Mouse (Mus musculus): ENCODE results near the gene Pdik1l. TPM values are rescaled to one million over a fixed set of nuclear protein-coding genes. Genes with fewer than 3 reads are reported as not detected.
"Not testable (repeated sequence)": the region's sequence is repeated elsewhere in the genome, so short reads cannot be mapped to it uniquely, and the experiment has no call there.

Pdik1l gene
- total RNA-seq, 2 experiments from 2014 or later, result 11.8 to 12.2 TPM

DNA sequence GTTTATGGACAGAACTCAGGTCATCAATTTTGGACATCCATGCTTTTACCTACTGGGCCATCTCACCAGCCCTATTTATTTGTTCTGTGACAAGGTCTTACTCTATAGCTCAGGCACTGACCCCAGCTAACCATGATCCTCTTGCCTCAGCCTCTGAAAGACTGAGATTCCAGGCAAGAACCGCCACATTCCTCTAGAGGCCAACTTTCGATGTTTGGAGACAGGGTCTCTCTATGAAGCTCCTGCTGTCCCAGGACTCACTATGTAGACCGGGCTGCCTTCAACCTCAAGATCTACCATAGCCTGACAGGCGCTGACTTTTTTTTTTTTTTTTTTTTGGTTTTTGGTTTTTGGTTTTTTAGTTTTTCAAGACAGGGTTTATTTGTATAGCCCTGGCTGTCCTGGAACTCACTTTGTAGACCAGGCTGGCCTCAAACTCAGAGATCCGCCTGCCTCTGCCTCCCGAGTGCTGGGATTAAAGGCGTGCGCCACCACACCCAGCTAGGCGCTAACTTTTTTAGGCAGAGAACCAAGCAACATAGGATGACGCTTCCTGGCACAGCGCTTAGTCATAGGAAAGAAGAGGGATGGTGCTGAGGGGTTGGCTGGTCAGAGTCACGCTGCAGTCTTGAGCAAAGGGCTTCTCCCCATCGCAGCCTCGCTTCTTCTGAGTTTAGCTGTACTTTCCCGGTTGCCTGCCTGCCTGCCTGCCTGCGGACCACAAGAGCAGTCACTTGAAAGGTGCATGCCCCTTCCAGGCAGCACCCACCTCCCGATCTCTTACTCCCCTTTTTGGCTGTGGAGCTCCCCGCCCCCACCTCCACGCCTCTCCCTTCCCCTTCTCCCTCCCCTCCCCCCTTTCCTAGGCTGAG, 11.2 kb upstream of the Pdik1l start:
- no peak for DNase-seq

DNA sequence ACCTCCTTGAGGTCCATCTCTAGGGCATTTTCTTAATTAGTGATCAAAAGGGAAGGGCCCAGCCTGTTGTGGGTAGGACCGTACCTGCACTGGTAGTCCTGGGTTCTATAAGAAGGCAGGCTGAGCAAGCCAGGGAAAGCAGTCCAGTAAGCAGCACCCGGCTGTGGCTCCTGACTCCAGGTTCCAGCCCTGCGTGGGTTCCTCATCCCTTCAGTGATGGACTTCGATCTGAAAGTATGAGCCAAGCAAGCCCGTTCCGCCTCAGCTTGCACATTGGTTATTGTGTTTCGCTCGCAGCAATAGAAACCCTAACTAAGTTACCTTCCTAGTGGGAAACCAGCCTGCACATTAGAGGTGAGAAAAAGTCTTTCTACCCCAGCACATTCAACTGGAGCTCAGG, 9.7 kb upstream of the Pdik1l start:
- DNase-seq, result no peak

DNA sequence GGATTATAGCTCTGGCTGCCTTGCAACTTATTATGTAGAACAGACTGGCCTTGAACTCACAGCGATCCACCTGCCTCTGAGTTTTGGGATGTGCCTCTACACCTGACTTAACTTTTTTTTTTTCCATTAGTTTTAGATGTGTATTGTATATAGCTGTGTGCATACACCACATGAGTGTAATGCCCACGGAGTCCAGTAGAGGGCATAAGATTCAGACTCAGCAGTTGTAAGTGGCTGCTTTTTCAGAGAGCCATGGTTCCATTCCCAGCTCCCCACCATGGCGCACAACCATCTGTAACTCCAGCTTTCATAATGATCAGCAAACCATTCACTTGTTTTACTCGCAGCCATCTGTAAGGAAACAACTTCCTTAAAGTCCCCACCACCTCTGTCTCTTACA, 8.8 kb upstream of the Pdik1l start:
- no peak for DNase-seq

DNA sequence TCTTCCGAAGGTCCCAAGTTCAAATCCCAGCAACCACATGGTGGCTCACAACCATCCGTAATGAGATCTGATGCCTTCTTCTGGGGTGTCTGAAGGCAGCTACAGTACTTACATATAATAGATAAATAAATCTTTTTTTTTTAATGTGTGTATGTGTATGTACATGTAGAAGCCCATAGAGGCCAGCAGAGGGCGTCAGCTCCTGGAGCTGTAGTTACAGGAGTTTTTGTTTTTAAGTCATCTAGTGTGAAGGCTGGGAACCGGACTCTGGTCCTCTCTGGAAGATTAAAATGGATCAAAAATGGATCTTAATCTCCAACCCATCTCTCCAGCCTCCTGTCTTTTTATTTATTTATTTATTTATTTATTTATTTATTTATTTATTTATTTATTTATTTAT, 8.4 kb upstream of the Pdik1l start:
- not testable (repeated sequence) for DNase-seq

DNA sequence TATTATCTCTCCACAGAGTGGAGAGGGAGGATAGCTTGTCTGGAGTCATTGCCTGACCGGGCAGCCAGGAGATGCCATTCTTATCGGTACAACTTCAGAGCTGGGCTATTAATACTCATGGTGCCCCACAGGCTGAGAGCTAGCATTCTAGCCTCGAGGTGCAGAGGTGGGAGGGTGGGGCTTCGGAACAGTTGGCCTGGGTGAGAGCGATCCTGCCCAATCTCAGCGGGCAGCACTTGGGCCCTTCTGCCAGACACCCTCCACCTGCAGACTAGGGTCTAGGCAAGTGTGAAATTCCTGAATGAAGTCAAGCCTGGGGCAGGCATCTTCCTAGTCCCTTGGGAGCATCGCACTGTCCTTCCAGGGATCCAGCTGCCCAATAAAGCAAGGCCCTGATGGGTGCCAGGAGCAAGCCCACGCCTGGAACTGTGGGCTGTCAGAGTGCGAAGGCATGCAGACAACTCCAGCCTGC, 6.0 kb upstream of the Pdik1l start:
- DNase-seq, result peak; percentile 65

DNA sequence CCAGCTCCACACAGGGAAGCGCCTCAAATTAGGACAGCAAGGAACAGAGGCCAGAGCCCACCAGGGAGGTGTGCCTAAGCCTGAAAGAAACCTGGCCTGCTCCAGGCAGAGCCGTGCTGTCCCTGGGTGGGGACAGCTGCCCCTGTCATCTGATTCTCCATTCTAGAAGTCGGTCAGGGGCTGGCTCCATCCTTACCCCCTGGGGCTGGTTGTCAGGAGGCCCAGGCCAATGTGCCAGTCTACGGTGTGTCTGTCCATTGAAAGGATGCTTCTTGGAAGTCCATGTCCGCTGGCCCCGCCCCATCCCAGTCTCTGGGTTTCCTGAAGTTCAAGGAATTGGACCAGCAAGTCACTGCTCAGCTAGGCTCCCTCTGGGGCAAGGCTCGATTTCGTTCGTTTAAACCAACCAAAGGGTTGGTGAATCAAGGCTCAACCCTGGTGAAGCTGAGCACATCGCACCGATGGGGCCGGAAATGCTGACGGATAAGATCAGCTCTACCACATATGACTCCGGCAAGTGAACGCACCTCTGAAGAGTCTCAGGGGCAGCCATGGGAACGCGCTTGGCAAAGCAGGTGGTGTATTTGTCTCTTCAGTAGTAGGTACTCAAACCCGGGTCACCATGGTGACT, 5.5 kb upstream of the Pdik1l start:
- no peak for DNase-seq

DNA sequence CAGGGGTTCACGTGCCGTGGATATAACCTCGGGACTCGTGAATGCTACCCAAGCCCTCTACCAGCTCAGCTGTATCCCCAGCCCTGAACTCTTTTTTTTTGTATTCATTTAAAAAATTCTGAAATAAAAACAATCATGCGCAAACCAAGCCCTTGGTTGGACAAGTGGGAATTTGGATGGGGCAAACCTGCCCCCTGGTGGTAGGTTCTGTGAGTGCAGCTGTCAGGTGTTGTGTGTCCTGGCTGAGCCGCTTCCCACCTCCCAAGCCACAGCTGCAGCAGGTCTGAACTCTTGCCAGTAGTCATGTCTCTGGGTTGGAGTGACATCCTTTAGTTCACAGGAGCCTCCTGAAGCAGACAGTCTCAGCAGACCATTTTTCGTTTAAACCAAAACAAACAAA, 4.4 kb upstream of the Pdik1l start:
- DNase-seq, result peak; percentile 87

DNA sequence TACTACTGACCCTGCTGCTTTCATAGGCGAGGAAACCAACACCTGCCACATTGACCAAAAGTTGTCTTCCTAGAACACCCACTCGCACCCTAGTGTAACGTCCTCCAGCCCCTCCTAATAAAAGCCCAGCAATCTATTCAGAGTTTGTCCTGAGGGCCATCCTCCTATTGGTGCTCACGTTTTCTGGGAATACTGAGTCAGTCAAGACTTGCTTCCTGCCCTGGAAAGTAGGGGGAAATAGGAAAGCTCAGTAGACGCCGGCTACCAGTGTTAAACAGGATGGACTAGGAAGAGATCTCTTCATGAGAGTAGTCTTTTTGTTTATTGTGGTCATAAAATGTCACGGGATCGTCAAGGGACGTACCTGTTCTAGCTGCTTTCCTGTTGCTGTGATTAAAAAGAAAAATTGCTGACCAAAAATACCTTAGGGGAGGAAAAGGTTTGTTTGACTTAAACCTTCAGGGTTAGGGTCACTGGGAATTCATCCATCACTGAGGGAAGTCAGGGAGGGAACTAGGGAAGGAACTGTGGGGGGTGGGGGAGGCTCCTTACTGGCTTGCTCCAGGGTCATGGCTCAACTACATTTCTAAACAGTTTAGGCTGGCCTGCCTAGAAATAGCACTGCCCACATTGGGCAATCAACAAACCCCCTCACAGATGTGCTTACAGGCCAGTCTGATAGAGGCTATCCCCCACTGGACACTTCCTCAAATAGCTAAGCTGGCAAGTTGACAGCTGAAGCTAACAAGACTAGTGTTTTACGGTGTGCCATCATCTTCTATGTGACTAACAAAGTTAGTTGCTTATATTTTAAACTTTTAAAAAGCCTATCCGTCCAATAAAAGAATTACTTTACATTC, 932 bp upstream of the Pdik1l start:
- DNase-seq, result no peak

DNA sequence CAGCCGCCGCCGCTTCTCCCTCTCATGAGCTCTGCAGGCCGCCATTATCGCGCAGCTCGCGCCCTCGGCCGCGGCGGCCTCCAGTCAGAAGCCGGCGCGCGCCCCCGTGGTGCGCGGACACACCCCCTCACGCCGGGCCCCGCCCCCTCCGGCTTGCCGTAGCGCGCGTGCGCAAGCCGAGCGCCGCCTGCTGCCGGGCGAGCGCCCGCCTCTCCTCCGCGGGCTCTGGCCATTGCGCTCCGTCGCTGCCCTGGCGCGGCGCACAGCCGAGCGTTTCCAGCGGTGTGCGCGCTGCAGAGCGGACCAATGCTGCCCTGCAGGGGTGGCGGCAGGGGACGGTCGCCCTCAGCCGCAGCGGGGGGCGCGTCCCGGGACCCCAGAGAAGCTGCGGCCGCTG, 529 bp downstream of the Pdik1l start:
- peak; percentile 99 for DNase-seq

DNA sequence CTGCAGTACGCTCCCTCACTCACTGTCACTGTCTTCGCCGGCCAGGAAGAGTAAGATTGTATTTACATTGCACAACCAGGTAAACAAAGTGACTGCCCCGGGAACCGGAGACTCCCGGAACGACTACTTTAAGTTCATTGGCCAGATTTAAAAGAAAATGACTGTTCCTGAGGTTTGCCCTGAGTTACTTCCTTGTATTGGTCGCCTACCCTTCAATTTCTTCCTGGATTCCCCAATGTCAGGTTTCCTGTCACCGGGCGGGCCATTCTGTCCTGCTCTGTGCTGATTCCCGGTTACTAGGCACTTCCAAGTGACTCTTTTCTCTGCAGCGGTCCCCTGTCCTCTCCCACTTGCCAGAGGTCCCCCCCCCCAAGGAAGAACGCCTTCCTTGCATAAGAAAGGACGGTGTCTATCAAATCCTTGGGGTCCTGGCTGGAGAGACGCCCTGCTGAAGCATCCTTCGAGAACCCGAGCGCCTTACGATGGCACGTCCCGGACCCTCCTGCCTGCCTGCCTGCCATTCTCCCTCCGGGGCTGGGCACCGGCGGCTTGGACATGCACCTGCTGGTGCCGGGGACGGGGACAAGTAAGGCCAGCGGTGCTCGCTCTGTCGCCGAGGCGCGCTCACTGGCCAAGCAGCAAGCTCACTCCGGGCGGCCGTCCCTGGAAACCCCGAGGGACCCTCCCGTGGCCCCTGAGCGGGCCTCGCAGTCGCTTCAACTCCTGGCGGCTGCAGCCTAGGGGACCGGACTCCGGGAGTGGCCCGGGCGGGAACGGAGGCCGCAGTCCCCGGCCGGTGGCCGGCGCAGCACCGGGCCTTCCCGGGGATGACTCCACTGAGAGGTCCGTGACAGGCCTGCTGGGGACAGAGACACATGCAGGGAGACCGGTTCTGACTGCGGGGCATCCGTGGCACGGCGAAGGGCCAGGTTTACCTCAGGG, 1.2 kb downstream of the Pdik1l start:
- peak; percentile 58 for DNase-seq

DNA sequence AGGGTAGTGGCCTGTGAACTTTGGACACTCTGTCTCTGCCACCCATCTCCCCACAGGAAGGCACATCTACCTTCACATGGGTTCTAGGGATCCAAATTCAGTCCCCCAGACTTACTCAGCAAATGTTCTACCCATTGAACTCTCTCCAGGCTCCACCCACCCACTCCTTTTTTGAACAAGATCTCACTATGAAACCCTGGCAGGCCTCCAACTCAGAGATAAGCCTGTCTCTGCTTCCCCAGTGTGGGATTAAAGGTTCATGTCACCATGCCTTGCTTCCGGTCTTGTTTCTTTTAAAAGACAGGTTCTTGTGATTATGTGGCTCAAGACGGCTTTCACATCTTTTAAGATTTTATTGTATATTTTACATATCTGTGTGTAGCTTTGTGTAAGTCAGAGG, 2.8 kb downstream of the Pdik1l start:
- no peak for DNase-seq

DNA sequence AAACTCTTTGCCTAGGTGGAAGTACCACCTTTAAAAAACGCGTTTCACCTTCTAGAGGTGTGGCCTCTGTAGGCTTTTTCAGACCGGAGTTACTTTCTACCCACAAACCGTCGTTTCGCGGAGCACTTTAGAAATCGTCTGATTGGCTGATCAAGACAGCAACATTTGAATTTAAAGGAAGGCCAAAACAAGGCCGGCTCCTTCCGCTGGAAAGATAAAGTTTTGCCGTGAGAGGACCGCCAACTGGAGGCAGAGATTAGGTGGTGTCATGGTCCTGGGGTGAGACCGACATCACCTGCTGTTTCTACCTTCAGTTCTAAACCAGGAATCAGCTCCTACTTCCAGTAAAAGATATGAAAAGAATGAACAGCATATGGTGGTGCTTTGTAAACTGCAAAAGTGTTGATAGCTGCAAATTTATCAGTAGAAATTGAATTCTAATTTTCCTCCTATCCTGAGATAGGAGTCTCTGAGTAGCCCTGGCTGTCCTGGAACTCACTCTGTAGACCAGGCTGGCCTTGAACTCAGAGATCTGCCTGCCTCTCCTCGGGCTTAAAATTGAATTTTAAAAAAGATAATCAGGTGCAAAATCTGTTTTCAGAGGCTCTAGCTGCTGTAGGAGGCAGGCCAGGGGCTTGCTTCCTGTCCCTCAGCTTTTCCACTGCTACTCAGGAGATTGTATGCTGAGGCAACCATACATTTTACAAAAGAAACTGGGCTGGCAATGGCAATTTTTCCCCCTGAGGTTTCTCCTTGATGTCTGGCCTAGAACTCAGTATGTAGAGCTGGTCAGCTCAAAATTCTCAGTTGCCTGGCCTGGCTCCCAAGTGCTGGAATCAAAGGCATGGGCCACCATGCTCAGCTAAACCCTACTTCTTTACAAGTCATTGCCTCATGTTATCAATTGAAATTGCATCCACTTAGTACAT, 14.0 kb downstream of the Pdik1l start:
- DNase-seq, result no peak

DNA sequence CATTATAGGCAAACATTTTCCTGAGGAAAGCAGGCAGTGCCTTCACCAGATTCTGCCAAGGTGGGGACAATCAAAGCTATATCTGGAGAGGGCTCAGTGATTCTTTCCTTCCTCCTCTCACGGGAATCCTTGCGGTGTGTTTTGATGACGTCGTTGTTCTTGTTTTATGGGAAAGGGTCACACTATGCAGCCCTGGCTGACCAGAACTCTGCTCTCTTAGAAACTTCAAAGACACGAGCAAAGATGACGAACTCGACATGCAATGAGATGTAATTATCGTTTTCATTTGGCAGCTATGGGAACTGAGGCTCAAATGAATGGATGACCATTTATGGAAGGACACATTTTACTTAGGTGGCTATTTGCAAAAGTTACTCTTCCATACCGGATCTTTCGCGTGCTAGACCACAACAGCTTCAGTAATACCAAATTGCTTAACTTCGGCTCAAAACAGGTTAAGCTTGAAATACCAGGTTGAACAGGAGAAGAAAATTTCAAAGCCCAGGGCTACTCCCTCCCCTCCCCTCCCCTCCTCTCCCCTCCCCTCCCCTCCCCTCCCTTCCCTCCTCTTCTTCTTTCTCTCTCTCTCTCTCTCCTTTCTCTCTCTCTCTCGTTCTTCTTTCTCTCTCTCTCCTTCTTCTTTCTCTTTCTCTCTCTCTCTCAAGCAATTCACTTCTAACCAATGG, 14.8 kb downstream of the Pdik1l start:
- DNase-seq, result no peak

DNA sequence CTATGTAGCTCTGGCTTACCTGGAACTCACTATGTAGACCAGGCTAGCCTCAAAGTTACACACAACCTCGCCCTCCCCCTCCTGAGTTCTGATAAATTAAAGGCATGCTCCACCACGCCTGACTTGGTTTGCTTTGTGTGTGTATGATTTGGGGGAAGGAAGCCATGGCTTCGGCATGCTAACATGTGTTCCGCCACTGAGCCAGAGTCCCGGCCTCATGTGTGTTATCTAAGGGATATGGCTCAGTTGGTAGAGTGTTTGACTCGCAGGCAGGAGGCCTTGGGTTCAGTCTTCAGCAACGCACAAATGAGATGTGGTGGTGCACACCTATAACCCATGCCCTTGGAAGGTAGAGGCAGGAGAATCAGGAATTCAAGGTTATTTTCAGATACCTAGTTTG, 15.7 kb downstream of the Pdik1l start:
- no peak for DNase-seq

DNA sequence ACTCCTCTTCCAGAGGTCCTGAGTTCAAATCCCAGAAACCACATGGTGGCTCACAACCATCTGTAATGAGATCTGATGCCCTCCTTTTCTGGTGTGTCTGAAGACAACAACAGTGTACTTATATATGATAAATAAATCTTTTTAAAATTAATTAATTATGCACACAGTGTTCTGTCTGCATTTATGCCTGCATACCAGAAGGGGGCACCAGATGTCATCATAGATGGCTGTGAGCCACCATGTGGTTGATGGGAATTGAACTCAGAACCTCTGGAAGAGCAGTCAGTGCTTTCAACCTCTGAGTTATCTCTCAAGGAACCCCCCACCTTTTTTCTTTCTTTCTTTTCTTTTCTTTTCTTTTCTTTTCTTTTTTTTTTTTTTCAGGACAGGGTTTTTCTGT, 18.1 kb downstream of the Pdik1l start:
- not testable (repeated sequence) for DNase-seq

DNA sequence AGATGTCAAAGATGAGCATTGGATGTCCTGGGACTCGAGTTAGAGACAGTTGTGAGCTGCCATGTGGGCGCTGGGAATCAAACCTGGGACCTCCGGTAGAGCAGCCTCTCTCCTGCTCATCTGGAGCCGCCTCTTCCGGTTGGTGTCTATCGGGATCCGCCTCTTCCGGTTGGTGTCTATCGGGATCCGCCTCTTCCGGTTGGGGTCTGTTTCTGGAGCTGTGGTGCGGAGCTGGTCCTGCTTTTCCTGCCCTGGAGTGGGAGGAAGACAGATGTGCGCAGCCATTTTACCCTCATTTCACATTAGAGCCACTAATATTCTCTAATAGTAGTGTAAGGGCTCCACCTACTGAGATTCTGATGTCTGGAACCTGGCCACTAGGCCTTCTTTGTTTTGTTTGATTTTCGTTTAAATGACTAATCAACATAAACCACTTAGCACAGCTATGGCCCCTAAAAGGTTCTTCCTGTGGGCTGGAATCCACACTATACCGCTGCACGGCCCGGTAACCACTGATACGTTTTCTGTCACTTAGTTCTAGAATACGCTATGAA, 19.5 kb downstream of the Pdik1l start:
- DNase-seq, result no peak

DNA sequence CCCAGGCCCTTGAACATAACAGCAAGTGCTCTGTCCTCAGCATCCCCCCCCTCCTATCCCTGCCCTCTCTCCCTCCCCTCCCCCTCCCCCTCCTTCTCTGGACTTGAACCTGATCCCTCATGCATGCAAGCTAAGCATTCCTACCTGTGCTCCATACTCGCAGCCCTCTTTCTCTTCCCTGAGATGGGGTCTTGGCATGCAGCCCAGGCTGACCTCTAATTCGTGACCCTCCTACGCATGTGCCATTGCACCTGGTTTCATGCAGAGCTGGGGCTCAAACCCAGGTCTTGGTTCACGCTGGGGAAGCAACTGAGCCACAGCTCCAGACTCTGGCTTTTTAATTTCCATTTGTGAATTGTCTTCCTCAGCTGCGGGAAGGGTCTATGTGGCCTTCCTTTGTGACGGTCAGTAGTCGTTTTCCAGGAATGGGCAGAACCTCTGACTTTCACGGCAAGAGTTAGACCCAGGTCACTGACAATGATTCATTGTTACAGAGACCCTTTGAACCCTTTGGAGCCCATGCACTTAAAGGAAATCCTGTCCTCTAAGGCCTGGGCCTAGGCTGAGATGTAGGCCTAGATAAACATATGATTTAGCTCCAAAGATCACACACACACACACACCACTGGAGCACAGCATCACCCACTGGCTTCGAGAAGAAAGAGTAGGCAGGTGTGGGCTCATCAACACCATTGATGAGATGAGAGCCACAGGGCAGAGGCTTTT, 21.7 kb downstream of the Pdik1l start:
- no peak for DNase-seq

DNA sequence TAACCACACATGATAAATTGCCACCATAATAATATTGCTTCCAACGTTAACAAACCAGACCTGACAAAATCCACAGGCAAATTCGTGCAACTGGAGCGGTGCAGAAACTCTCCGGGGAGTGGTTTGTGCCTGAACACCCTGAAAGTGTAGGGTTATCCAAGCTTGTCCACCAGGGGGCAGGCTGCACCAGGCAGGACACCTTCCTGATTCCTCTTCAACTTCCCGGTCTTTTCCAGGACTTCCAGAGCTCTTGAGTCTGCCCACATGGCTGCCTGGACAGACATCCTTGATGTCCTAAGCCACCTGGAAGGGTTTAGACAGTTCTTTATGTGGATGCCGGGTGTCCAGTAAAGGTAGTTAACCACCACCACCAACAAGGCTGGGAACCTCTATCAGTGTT, 24.5 kb downstream of the Pdik1l start:
- DNase-seq, result peak; percentile 84

DNA sequence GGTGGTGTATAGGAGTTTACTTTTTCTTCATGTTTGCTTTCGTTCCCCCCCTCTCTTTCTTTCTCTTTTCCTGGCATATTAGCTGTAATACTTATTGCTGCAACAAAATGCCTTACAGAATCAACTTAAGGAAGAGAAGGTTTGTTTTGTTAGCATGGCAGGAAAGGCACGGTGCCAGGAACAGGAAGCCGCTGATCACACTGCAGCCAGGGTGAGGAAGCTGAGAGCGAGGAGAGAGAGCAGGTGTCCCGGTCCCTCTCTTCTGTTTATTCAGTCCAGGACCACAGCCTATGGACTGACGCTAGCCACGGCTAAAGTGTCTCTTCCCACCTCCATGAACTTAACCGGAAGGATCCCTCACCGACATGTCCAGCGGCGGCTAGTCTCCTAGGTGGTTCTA, 29.3 kb downstream of the Pdik1l start:
- DNase-seq, result no peak

Measured in heart, postnatal 4 days (tissue).